Mouse (Mus musculus) liver, postnatal 0 days (tissue): ENCODE measurements around the gene Hmgcl.

Experiments
- CTCF ChIP-seq: sonication (generic); IDR thresholded peaks from 2 replicates; pipeline ENCODE4 v1.5.1; 2016; ENCODE audit warnings: antibody characterized with exemption, low read depth
- EP300 ChIP-seq: IDR thresholded peaks from 2 replicates; pipeline ENCODE4 v1.6.1; 2016; ENCODE audit warnings: antibody characterized with exemption, low read depth, mild to moderate bottlenecking

DNA sequence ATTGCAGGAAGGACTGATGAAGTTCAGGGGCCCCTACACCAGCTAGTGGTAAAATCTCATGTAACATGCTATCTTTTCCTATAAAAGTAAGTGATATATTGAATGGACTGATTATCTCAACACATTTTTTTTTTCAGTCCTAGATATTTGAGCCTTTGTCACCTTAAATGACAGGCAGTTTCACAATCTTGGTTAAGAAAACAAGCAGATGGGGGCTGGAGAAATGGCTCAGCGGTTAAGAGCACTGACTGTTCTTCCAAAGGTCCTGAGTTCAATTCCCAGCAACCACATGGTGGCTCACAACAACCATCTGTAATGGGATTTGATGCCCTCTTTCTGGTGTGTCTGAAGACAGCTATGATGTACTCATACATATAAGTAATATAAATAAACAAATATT, 24.1 kb upstream of the Hmgcl start:
- TF ChIP-seq CTCF (no peak), EP300 (no peak)
